Mouse (Mus musculus) gastrocnemius, postnatal 25 days (tissue): ENCODE measurements around the gene Arrdc4. TPM values are rescaled to one million over a fixed set of nuclear protein-coding genes. Genes with fewer than 3 reads are reported as not detected.

Experiments used
- DNase-seq: peaks from one replicate; pipeline ENCODE4 v3.0.0; 2022
- long read RNA-seq, 2 experiments: library from polyadenylated mRNA; stranded (forward); transcript quantifications; one replicate each; pipeline ENCODE4 v2.0.0; 2021
- total RNA-seq, 2 experiments: library from RNA; stranded (reverse); gene quantifications; 1 replicate in 1 of 2; 2 replicates in 1 of 2; pipeline ENCODE4 v1.2.3; 2021

The Arrdc4 gene
- 1 to 10 TPM; 5.0 to 5.9 TPM for total RNA-seq
- long read RNA-seq, experiment 1, partial matches to known transcripts, result 0 of 2 reads
- long read RNA-seq, experiment 1, other reads (novel, unspliced or antisense), result 1 of 2 reads
- long read RNA-seq, experiment 2, partial matches to known transcripts, result 0 of 5 reads
- long read RNA-seq, experiment 2, other reads (novel, unspliced or antisense), result 0 of 5 reads

GRCm38 (mm10) chr7:68748761-68749635, at the start of gene Arrdc4:
Arrdc4 (minus strand) TSS chr7:68749241.
- peak; percentile 100 for DNase-seq

- no peak for DNase-seq
These were observed 46.5 kb upstream of the Arrdc4 start for GRCm38 (mm10) chr7:68795578-68795977.

GRCm38 (mm10) chr7:68788711-68789110, 39.7 kb upstream of the Arrdc4 start:
- DNase-seq, result no peak

GRCm38 (mm10) chr7:68771757-68772094, 22.7 kb upstream of the Arrdc4 start:
- DNase-seq, result no peak

GRCm38 (mm10) chr7:68770894-68771756, 22.1 kb upstream of the Arrdc4 start:
- no peak for DNase-seq

GRCm38 (mm10) chr7:68765926-68766325, 16.9 kb upstream of the Arrdc4 start:
- no peak for DNase-seq

GRCm38 (mm10) chr7:68759148-68759724, 10.2 kb upstream of the Arrdc4 start:
- DNase-seq, result no peak

GRCm38 (mm10) chr7:68756656-68757204, 7.7 kb upstream of the Arrdc4 start:
- no peak for DNase-seq

GRCm38 (mm10) chr7:68749919-68750318, 878 bp upstream of the Arrdc4 start:
- DNase-seq, result no peak

GRCm38 (mm10) chr7:68748361-68748760, 680 bp downstream of the Arrdc4 start:
- DNase-seq, result no peak

- no peak for DNase-seq
These were observed 4.4 kb downstream of the Arrdc4 start for GRCm38 (mm10) chr7:68744616-68745015.

- no peak for DNase-seq
These were observed 4.8 kb downstream of the Arrdc4 start for GRCm38 (mm10) chr7:68744206-68744605.

GRCm38 (mm10) chr7:68740763-68741162, 8.3 kb downstream of the Arrdc4 start:
- no peak for DNase-seq

GRCm38 (mm10) chr7:68738676-68739399, 10.2 kb downstream of the Arrdc4 start:
- no peak for DNase-seq

- no peak for DNase-seq
These were observed 22.7 kb downstream of the Arrdc4 start for GRCm38 (mm10) chr7:68726380-68726779.

- no peak for DNase-seq
These were observed 24.3 kb downstream of the Arrdc4 start for GRCm38 (mm10) chr7:68724711-68725110.

GRCm38 (mm10) chr7:68721520-68721919, 27.5 kb downstream of the Arrdc4 start:
- no peak for DNase-seq

- no peak for DNase-seq
These were observed 31.1 kb downstream of the Arrdc4 start for GRCm38 (mm10) chr7:68717988-68718387.

- peak; percentile 25 for DNase-seq
These were observed 31.5 kb downstream of the Arrdc4 start for GRCm38 (mm10) chr7:68717498-68717897.

GRCm38 (mm10) chr7:68716926-68717325, 32.1 kb downstream of the Arrdc4 start:
- DNase-seq, result no peak

- no peak for DNase-seq
These were observed 36.1 kb downstream of the Arrdc4 start for GRCm38 (mm10) chr7:68712928-68713327.
